Mouse (Mus musculus) liver (tissue): ENCODE results near the gene Decr2.
"Not testable (repeated sequence)": the region's sequence is repeated elsewhere in the genome, so short reads cannot be mapped to it uniquely, and the experiment has no call there.

ENCODE experiments used
- DNase-seq: peaks from one replicate; pipeline ENCODE4 v3.0.0-alpha.2; 2020; ENCODE audit warnings: mixed read lengths

The Decr2 gene

GRCm38 (mm10) chr17:26057787-26058567 is 32.2 kb downstream of the Decr2 start:
- no peak for DNase-seq

GRCm38 (mm10) chr17:26057278-26057677 is 32.9 kb downstream of the Decr2 start:
- DNase-seq: no peak

- DNase-seq: no peak
These were observed 35.0 kb downstream of the Decr2 start for GRCm38 (mm10) chr17:26055164-26055563.

- DNase-seq: peak; percentile 50
These were observed 35.8 kb downstream of the Decr2 start for GRCm38 (mm10) chr17:26054133-26054845.

GRCm38 (mm10) chr17:26052706-26053105 is 37.4 kb downstream of the Decr2 start:
- DNase-seq: no peak

- DNase-seq: no peak
These were observed 38.1 kb downstream of the Decr2 start for GRCm38 (mm10) chr17:26052074-26052473.

- no peak for DNase-seq
These were observed 42.0 kb downstream of the Decr2 start for GRCm38 (mm10) chr17:26048118-26048517.

- no peak for DNase-seq
These were observed 43.7 kb downstream of the Decr2 start for GRCm38 (mm10) chr17:26046253-26046997.

GRCm38 (mm10) chr17:26045285-26045684 is 44.9 kb downstream of the Decr2 start:
- no peak for DNase-seq

- DNase-seq: no peak
These were observed 46.9 kb downstream of the Decr2 start for GRCm38 (mm10) chr17:26043249-26043636.

- no peak for DNase-seq
These were observed 47.4 kb downstream of the Decr2 start for GRCm38 (mm10) chr17:26042599-26043248.

GRCm38 (mm10) chr17:26041111-26041802 is 48.9 kb downstream of the Decr2 start:
- DNase-seq: peak; percentile 55

- not testable (repeated sequence) for DNase-seq
These were observed 49.4 kb downstream of the Decr2 start for GRCm38 (mm10) chr17:26040711-26041110.

GRCm38 (mm10) chr17:26032037-26032436 is 58.1 kb downstream of the Decr2 start:
- no peak for DNase-seq

- no peak for DNase-seq
These were observed 58.6 kb downstream of the Decr2 start for GRCm38 (mm10) chr17:26031583-26031982.
